Mouse (Mus musculus) liver, embryonic 14.5 days (tissue): ENCODE data around the gene Pstk. TPM values are rescaled to one million over a fixed set of nuclear protein-coding genes. Genes with fewer than 3 reads are reported as not detected.
"Not testable (repeated sequence)": the region's sequence is repeated elsewhere in the genome, so short reads cannot be mapped to it uniquely, and the experiment has no call there.

Experiments
- ATAC-seq: fragments of 200-750 bp; cut with Nextera tagmentation; 2 replicates; pipeline ENCODE4 v1.8.0; 2017; ENCODE audit warnings: moderate number of reproducible peaks, mild to moderate bottlenecking, moderate library complexity; ENCODE audit not compliant: insufficient read depth
- DNase-seq, 3 experiments: peaks; one replicate each; pipeline ENCODE4 v3.0.0-alpha.2; 2012 to 2013; ENCODE audit warnings: low read depth in 3 of 3, low spot score in 3 of 3
- H3K27ac ChIP-seq: fragments of 300-500 bp; sonication (generic); 2 replicates; pipeline ENCODE4 v1.5.1; 2014; ENCODE audit warnings: moderate library complexity, mild to moderate bottlenecking, control low read depth, inconsistent platforms
- H3K27me3 ChIP-seq: fragments of 300-500 bp; sonication (generic); 2 replicates; pipeline ENCODE4 v1.6.1; 2014; ENCODE audit warnings: mild to moderate bottlenecking, low read length, moderate library complexity; ENCODE audit not compliant: control insufficient read depth, insufficient read depth
- H3K36me3 ChIP-seq: fragments of 300-500 bp; sonication (generic); replicated peaks from 2 replicates; pipeline ENCODE4 v1.6.1; 2014; ENCODE audit warnings: low read depth; ENCODE audit not compliant: control insufficient read depth, insufficient read depth
- H3K4me1 ChIP-seq, 2 experiments: fragments of 200-500 bp in 1 of 2; fragments of 300-500 bp in 1 of 2; sonication (generic) in 1 of 2; replicated peaks; 2 replicates each; pipeline ENCODE4 v1.6.1; 2012 to 2014; ENCODE audit warnings: antibody characterized with exemption in 1 of 2, inconsistent platforms in 1 of 2, low read length in 1 of 2; ENCODE audit not compliant: control insufficient read depth in 2 of 2, insufficient read depth in 2 of 2
- H3K4me2 ChIP-seq: fragments of 300-500 bp; sonication (generic); 2 replicates; pipeline ENCODE4 v1.6.1; 2014; ENCODE audit warnings: low read depth, mild to moderate bottlenecking, control low read depth, moderate library complexity
- H3K4me3 ChIP-seq, 2 experiments: fragments of 200-500 bp in 1 of 2; fragments of 300-500 bp in 1 of 2; sonication (generic) in 1 of 2; 2 replicates each; pipeline ENCODE4 v1.5.1; 2012 to 2014; ENCODE audit warnings: low read depth in 2 of 2, low read length in 2 of 2, mild to moderate bottlenecking in 2 of 2, control low read depth in 1 of 2, inconsistent platforms in 1 of 2, moderate library complexity in 1 of 2; ENCODE audit not compliant: insufficient read depth in 1 of 2
- H3K9ac ChIP-seq: fragments of 300-500 bp; sonication (generic); replicated peaks from 2 replicates; pipeline ENCODE4 v1.6.1; 2014; ENCODE audit warnings: mild to moderate bottlenecking, control low read depth, moderate library complexity
- H3K9me3 ChIP-seq: fragments of 300-500 bp; sonication (generic); 2 replicates; pipeline ENCODE4 v1.6.1; 2016; ENCODE audit warnings: low read length, mixed read lengths; ENCODE audit not compliant: control insufficient read depth
- CTCF ChIP-seq: IDR thresholded peaks from 2 replicates; pipeline ENCODE4 v1.5.1; 2016; ENCODE audit warnings: antibody characterized with exemption, low read depth, control low read depth
- EP300 ChIP-seq: IDR thresholded peaks from 2 replicates; pipeline ENCODE4 v1.6.1; 2016; ENCODE audit warnings: antibody characterized with exemption, low read depth
- WGBS: fragments of 180-500 bp; shearing (Covaris S2); extraction: QIAGEN DNeasy Blood & Tissue Kit; methylation state at CpG from one replicate; pipeline ENCODE4 v1.1.7; 2014; ENCODE audit not compliant: insufficient replicate concordance; 5-methylcytosine and 5-hydroxymethylcytosine counted together
- polyA plus RNA-seq, 2 experiments: library from polyadenylated mRNA; depleted of rRNA in 1 of 2; stranded (reverse) in 1 of 2; unstranded in 1 of 2; fragments of >200 nt; fragmentation: Nextera tagmentation in 1 of 2; extraction: Ambion mirVana in 1 of 2; gene quantifications; 2 replicates each; pipeline versions ENCODE4 v1.2.1 to v1.2.3; 2012 to 2014

Pstk gene
- polyA plus RNA-seq, 2 experiments = 14.5 to 22.9 TPM

- Histone ChIP-seq H3K9me3 (no peaks in the 10 kb centered on the region), H3K9ac (peak overlapping the region; percentile 97), H3K4me3 (peak overlapping the region; percentile 74 to 92), H3K4me1 (peaks cover 0 to 9% of the 10 kb centered on the region in 2 experiments; a peak in 2 of 4 replicates), H3K4me2 (peak overlapping the region; percentile 90), H3K27ac (peak overlapping the region; percentile 71), H3K36me3 (no peaks in the 10 kb centered on the region), H3K27me3 (no peaks in the 10 kb centered on the region)
- DNase-seq = peak in 1 of 3 experiments; percentile 44
- WGBS = 4% methylated on average over 16 of the region's 16 CpGs
- no peak for TF ChIP-seq EP300
- TF ChIP-seq CTCF = no peak
- ATAC-seq = no peak
Observed at GRCm38 (mm10) chr7:131409321-131409987, 38.5 kb downstream of the Pstk start.

GRCm38 (mm10) chr7:131409988-131410385 is 39.0 kb downstream of the Pstk start:
- Histone ChIP-seq H3K4me1 (peaks cover 0 to 9% of the 10 kb centered on the region in 2 experiments; a peak in 2 of 4 replicates), H3K27me3 (no peaks in the 10 kb centered on the region), H3K4me3 (peak overlapping the region; percentile 74 to 92), H3K9ac (peak overlapping the region; percentile 97), H3K4me2 (peak overlapping the region; percentile 90), H3K27ac (peak overlapping the region; percentile 71), H3K36me3 (no peaks in the 10 kb centered on the region), H3K9me3 (no peaks in the 10 kb centered on the region)
- DNase-seq = peak in 2 of 3 experiments; percentile 26 to 38
- TF ChIP-seq CTCF = 0 out of 2 replicates have a peak, but pooled peaks have one; percentile 11
- no peak for TF ChIP-seq EP300
- ATAC-seq = peak; percentile 76
- WGBS = under 1% methylated on average over 38 of the region's 38 CpGs

GRCm38 (mm10) chr7:131410416-131411058 is 39.6 kb downstream of the Pstk start, which contains the start of the genes Ikzf5 and Acadsb:
TSS of gene Ikzf5 (minus strand) at chr7:131410521.
TSS of gene Acadsb (plus strand) at chr7:131410601.
- H3K27ac ChIP-seq = peak within 1 kb of the TSS; percentile 71
- under 1% methylated on average over 42 of the region's 42 CpGs for WGBS
- TF ChIP-seq CTCF = no peak; the same call in 1 of the 2 replicates
- peak; percentile 72 for TF ChIP-seq EP300
- DNase-seq (peak; percentile 97 to 98 (median 98)), ATAC-seq (peak; percentile 100)
- H3K9ac ChIP-seq = peak within 1 kb of the TSS; percentile 97
- no peaks in the 10 kb centered on the region for H3K9me3 ChIP-seq
- peak within 1 kb of the TSS; percentile 90 for H3K4me2 ChIP-seq
- no peaks in the 10 kb centered on the region for H3K36me3 ChIP-seq
- no peaks in the 10 kb centered on the region for H3K27me3 ChIP-seq
- peak within 1 kb of the TSS; percentile 74 to 92 for H3K4me3 ChIP-seq
- peaks cover 0 to 9% of the 10 kb centered on the region in 2 experiments; a peak in 2 of 4 replicates for H3K4me1 ChIP-seq

- DNase-seq (no peak), ATAC-seq (no peak)
- Histone ChIP-seq H3K4me2 (peak overlapping the region; percentile 90), H3K36me3 (no peaks in the 10 kb centered on the region), H3K4me1 (peaks cover 0 to 9% of the 10 kb centered on the region in 2 experiments; a peak in 2 of 4 replicates), H3K9me3 (no peaks in the 10 kb centered on the region), H3K27me3 (no peaks in the 10 kb centered on the region), H3K4me3 (peak overlapping the region; percentile 43 to 92), H3K27ac (no peak overlapping the region), H3K9ac (peak overlapping the region; percentile 69)
- no peak for TF ChIP-seq CTCF
- TF ChIP-seq EP300 = no peak
- WGBS = 41% methylated on average over 10 of the region's 10 CpGs
Observed at GRCm38 (mm10) chr7:131411221-131411940, 40.4 kb downstream of the Pstk start.

GRCm38 (mm10) chr7:131411941-131412270 is 41.0 kb downstream of the Pstk start:
- Histone ChIP-seq H3K36me3 (no peaks in the 10 kb centered on the region), H3K4me3 (no peak overlapping the region), H3K27me3 (no peaks in the 10 kb centered on the region), H3K9me3 (no peaks in the 10 kb centered on the region), H3K4me2 (no peak overlapping the region), H3K4me1 (peaks cover 0 to 9% of the 10 kb centered on the region in 2 experiments; a peak in 2 of 4 replicates), H3K27ac (no peak overlapping the region), H3K9ac (no peak overlapping the region)
- no peak for DNase-seq
- 59% methylated on average over 2 of the region's 2 CpGs for WGBS
- no peak for TF ChIP-seq CTCF
- no peak for TF ChIP-seq EP300
- ATAC-seq = no peak

GRCm38 (mm10) chr7:131416742-131417141 is 45.8 kb downstream of the Pstk start:
- H3K4me1 ChIP-seq = not testable (repeated sequence)

More at GRCm38 (mm10) chr7:131416742-131417141, 45.8 kb downstream of the Pstk start:
- H3K36me3 ChIP-seq, H3K9ac ChIP-seq, H3K4me2 ChIP-seq, H3K27me3 ChIP-seq, DNase-seq, H3K27ac ChIP-seq, ATAC-seq, H3K4me3 ChIP-seq, H3K9me3 ChIP-seq: not testable (repeated sequence)
